Mouse (Mus musculus): ENCODE results near the gene Ndufa13. TPM values are rescaled to one million over a fixed set of nuclear protein-coding genes. Genes with fewer than 3 reads are reported as not detected.

The Ndufa13 gene
- polyA plus RNA-seq, 2 experiments: 44.8 to 109 TPM

DNA sequence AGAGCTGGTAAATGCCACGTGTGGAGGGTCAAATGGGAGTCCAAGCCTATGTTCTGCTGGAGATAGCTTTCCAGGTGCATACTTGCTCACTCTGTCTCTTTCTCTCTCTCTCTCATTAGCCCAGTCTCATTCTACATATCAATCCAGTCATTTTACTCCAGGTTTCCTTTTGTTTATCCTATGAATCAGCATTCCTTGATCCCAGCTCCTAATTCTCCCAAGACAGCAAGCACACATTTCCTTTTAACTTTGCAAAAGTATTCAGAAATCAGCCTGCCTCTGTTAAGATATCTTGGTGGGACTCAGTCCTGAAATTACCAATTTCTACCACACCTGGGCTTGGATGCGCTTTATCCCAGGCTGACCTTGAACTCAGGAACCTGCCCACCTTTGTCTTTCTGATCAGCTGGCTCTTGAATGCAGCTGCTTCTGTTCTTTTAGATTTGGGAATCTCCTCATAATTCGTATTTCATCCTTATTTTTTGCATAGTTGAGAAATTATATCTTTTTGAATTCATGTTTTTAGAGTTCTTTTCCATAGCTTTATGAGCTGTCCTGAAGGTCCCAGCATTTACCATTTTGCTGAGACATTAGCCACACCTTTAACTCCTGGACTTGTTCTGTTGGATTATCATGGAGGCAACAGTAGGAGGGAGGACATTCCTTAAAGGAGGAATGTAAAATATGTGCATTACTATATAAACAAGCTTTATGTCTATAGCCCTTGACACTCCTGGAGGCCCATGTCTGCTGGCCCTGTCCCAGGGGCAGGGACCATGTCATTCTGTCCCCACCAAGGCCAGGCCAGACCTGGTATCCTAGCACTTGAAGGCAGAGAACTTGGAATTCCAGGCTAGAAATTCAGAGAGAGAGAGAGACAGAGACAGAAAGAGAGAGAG lies 54.9 kb downstream of the Ndufa13 start:
- Histone ChIP-seq H3K4me3 (ENCODE audit: insufficient read depth in 1 of 2, low read depth in 2 of 2, low read length in 2 of 2) (no peak overlapping the region), H3K27ac (no peak overlapping the region), H3K9ac (replicated peaks) (no peak overlapping the region), H3K4me2 (ENCODE audit: low read depth) (no peak overlapping the region), H3K27me3 (ENCODE audit: control insufficient read depth, insufficient read depth, low read length) (no peaks in the 10 kb centered on the region), H3K4me1 (replicated peaks; ENCODE audit: control insufficient read depth in 2 of 2, insufficient read depth in 2 of 2, low read length in 1 of 2) (peaks cover 4 to 19% of the 10 kb centered on the region in 2 experiments; a peak in 3 of 4 replicates), H3K36me3 (replicated peaks; ENCODE audit: control insufficient read depth, insufficient read depth, low read depth) (no peaks in the 10 kb centered on the region), H3K9me3 (ENCODE audit: control insufficient read depth, low read length) (no peaks in the 10 kb centered on the region)
- ATAC-seq (ENCODE audit: insufficient read depth): no peak
- 53% methylated on average over 3 of the region's 3 CpGs for WGBS (ENCODE audit: insufficient replicate concordance)
- no peak for TF ChIP-seq EP300 (IDR thresholded peaks at IDR 0.05; ENCODE audit: low read depth)
- no peak for TF ChIP-seq CTCF (IDR thresholded peaks at IDR 0.05; ENCODE audit: low read depth)
- DNase-seq (ENCODE audit: low read depth in 3 of 3, low spot score in 3 of 3): no peak

Other genes with a start within 250 kb of the Ndufa13 start
- 0.30 and 0.32 TPM in 2 replicates for gene Zfp964, start 248.1 kb downstream of the Ndufa13 start, polyA plus RNA-seq (2012; rRNA removed)
- 0.15 and 0.35 TPM in 2 replicates for gene Zfp964, start 248.1 kb downstream of the Ndufa13 start, polyA plus RNA-seq (2014; fragmentation: Nextera tagmentation; extraction: Ambion mirVana)
- gene Zfp869, start 191.8 kb downstream of the Ndufa13 start, polyA plus RNA-seq (2012; rRNA removed): 2.7 and 4.9 TPM in 2 replicates
- gene Zfp869, start 191.8 kb downstream of the Ndufa13 start, polyA plus RNA-seq (2014; fragmentation: Nextera tagmentation; extraction: Ambion mirVana): 10.0 and 12.3 TPM in 2 replicates
- gene Zfp963, start 152.6 kb downstream of the Ndufa13 start, polyA plus RNA-seq (2012; rRNA removed): 1.2 and 1.8 TPM in 2 replicates
- 1.9 and 2.0 TPM in 2 replicates for gene Zfp963, start 152.6 kb downstream of the Ndufa13 start, polyA plus RNA-seq (2014; fragmentation: Nextera tagmentation; extraction: Ambion mirVana)
- gene Gm20422, start 127.7 kb downstream of the Ndufa13 start, polyA plus RNA-seq (2012; rRNA removed): 0.32 TPM in 1 of 2 replicates, not detected in the other
- 1.0 TPM in 1 of 2 replicates, not detected in the other for gene Gm20422, start 127.7 kb downstream of the Ndufa13 start, polyA plus RNA-seq (2014; fragmentation: Nextera tagmentation; extraction: Ambion mirVana)
- gene Atp13a1, start 111.4 kb downstream of the Ndufa13 start, polyA plus RNA-seq (2012; rRNA removed): 19.6 and 24.5 TPM in 2 replicates
- 14.1 and 15.6 TPM in 2 replicates for gene Atp13a1, start 111.4 kb downstream of the Ndufa13 start, polyA plus RNA-seq (2014; fragmentation: Nextera tagmentation; extraction: Ambion mirVana)
- 4.6 and 6.0 TPM in 2 replicates for gene Zfp866, start 111.4 kb downstream of the Ndufa13 start, polyA plus RNA-seq (2012; rRNA removed)
- gene Zfp866, start 111.4 kb downstream of the Ndufa13 start, polyA plus RNA-seq (2014; fragmentation: Nextera tagmentation; extraction: Ambion mirVana): 5.8 and 7.2 TPM in 2 replicates
- gene Gmip, start 93.9 kb downstream of the Ndufa13 start, polyA plus RNA-seq (2012; rRNA removed): 4.8 and 5.8 TPM in 2 replicates
- 1.7 and 3.9 TPM in 2 replicates for gene Gmip, start 93.9 kb downstream of the Ndufa13 start, polyA plus RNA-seq (2014; fragmentation: Nextera tagmentation; extraction: Ambion mirVana)
- 0.40 and 0.44 TPM in 2 replicates for gene Lpar2, start 80.1 kb downstream of the Ndufa13 start, polyA plus RNA-seq (2012; rRNA removed)
- gene Lpar2, start 80.1 kb downstream of the Ndufa13 start, polyA plus RNA-seq (2014; fragmentation: Nextera tagmentation; extraction: Ambion mirVana): 0.04 and 0.06 TPM in 2 replicates
- gene Pbx4, start 70.1 kb downstream of the Ndufa13 start, polyA plus RNA-seq (2012; rRNA removed): 2.0 and 2.5 TPM in 2 replicates
- 1.7 and 3.7 TPM in 2 replicates for gene Pbx4, start 70.1 kb downstream of the Ndufa13 start, polyA plus RNA-seq (2014; fragmentation: Nextera tagmentation; extraction: Ambion mirVana)
- gene Cilp2, start 14.9 kb downstream of the Ndufa13 start, polyA plus RNA-seq (2012; rRNA removed): 0.03 and 0.04 TPM in 2 replicates
- gene Cilp2, start 14.9 kb downstream of the Ndufa13 start, polyA plus RNA-seq (2014; fragmentation: Nextera tagmentation; extraction: Ambion mirVana): 0.03 TPM in 1 of 2 replicates, not detected in the other
- 0.41 and 0.50 TPM in 2 replicates for gene Tssk6, start 374 bp downstream of the Ndufa13 start, polyA plus RNA-seq (2012; rRNA removed)
- gene Tssk6, start 374 bp downstream of the Ndufa13 start, polyA plus RNA-seq (2014; fragmentation: Nextera tagmentation; extraction: Ambion mirVana): 1.7 and 1.9 TPM in 2 replicates
- gene Yjefn3, start 154 bp upstream of the Ndufa13 start, polyA plus RNA-seq (2012; rRNA removed): 0.30 and 0.36 TPM in 2 replicates
- 0.77 and 0.79 TPM in 2 replicates for gene Yjefn3, start 154 bp upstream of the Ndufa13 start, polyA plus RNA-seq (2014; fragmentation: Nextera tagmentation; extraction: Ambion mirVana)
- 18.3 and 19.2 TPM in 2 replicates for gene Gatad2a, start 93.8 kb upstream of the Ndufa13 start, polyA plus RNA-seq (2012; rRNA removed)
- gene Gatad2a, start 93.8 kb upstream of the Ndufa13 start, polyA plus RNA-seq (2014; fragmentation: Nextera tagmentation; extraction: Ambion mirVana): 22.7 and 32.9 TPM in 2 replicates
- gene Mau2, start 140.2 kb upstream of the Ndufa13 start, polyA plus RNA-seq (2012; rRNA removed): 19.2 and 19.4 TPM in 2 replicates
- 15.6 and 19.6 TPM in 2 replicates for gene Mau2, start 140.2 kb upstream of the Ndufa13 start, polyA plus RNA-seq (2014; fragmentation: Nextera tagmentation; extraction: Ambion mirVana)
- gene Sugp1, start 140.3 kb upstream of the Ndufa13 start, polyA plus RNA-seq (2012; rRNA removed): 4.7 and 6.2 TPM in 2 replicates
- gene Sugp1, start 140.3 kb upstream of the Ndufa13 start, polyA plus RNA-seq (2014; fragmentation: Nextera tagmentation; extraction: Ambion mirVana): 8.8 and 10.3 TPM in 2 replicates
- 1.2 and 1.3 TPM in 2 replicates for gene Tm6sf2, start 170.4 kb upstream of the Ndufa13 start, polyA plus RNA-seq (2012; rRNA removed)
- 0.85 and 1.3 TPM in 2 replicates for gene Tm6sf2, start 170.4 kb upstream of the Ndufa13 start, polyA plus RNA-seq (2014; fragmentation: Nextera tagmentation; extraction: Ambion mirVana)
- 0.05 and 0.06 TPM in 2 replicates for gene Hapln4, start 180.9 kb upstream of the Ndufa13 start, polyA plus RNA-seq (2012; rRNA removed)
- not detected in 2 replicates for gene Hapln4, start 180.9 kb upstream of the Ndufa13 start, polyA plus RNA-seq (2014; fragmentation: Nextera tagmentation; extraction: Ambion mirVana)
- 0.01 and 0.11 TPM in 2 replicates for gene Ncan, start 218.3 kb upstream of the Ndufa13 start, polyA plus RNA-seq (2012; rRNA removed)
- gene Ncan, start 218.3 kb upstream of the Ndufa13 start, polyA plus RNA-seq (2014; fragmentation: Nextera tagmentation; extraction: Ambion mirVana): not detected in 2 replicates
- 9.3 and 11.1 TPM in 2 replicates for gene Nr2c2ap, start 228.8 kb upstream of the Ndufa13 start, polyA plus RNA-seq (2012; rRNA removed)
- gene Nr2c2ap, start 228.8 kb upstream of the Ndufa13 start, polyA plus RNA-seq (2014; fragmentation: Nextera tagmentation; extraction: Ambion mirVana): 11.8 and 12.0 TPM in 2 replicates
- gene Rfxank, start 236.6 kb upstream of the Ndufa13 start, polyA plus RNA-seq (2012; rRNA removed): 5.3 and 6.4 TPM in 2 replicates
- gene Rfxank, start 236.6 kb upstream of the Ndufa13 start, polyA plus RNA-seq (2014; fragmentation: Nextera tagmentation; extraction: Ambion mirVana): 6.1 and 7.0 TPM in 2 replicates
- 27.0 and 27.1 TPM in 2 replicates for gene Borcs8, start 236.9 kb upstream of the Ndufa13 start, polyA plus RNA-seq (2012; rRNA removed)
- 25.1 and 25.4 TPM in 2 replicates for gene Borcs8, start 236.9 kb upstream of the Ndufa13 start, polyA plus RNA-seq (2014; fragmentation: Nextera tagmentation; extraction: Ambion mirVana)
- 0.03 and 0.04 TPM in 2 replicates for gene Mef2b, start 237.2 kb upstream of the Ndufa13 start, polyA plus RNA-seq (2012; rRNA removed)
- gene Mef2b, start 237.2 kb upstream of the Ndufa13 start, polyA plus RNA-seq (2014; fragmentation: Nextera tagmentation; extraction: Ambion mirVana): not detected in 2 replicates